Mouse (Mus musculus): Measurements from ENCODE around the gene Sema6b.
A peak's percentile ranks its signal among the peaks of the same experiment; 100 is the strongest.
"Not testable (repeated sequence)": the region's sequence is repeated elsewhere in the genome, so short reads cannot be mapped to it uniquely, and the experiment has no call there.

Gene Sema6b

DNA sequence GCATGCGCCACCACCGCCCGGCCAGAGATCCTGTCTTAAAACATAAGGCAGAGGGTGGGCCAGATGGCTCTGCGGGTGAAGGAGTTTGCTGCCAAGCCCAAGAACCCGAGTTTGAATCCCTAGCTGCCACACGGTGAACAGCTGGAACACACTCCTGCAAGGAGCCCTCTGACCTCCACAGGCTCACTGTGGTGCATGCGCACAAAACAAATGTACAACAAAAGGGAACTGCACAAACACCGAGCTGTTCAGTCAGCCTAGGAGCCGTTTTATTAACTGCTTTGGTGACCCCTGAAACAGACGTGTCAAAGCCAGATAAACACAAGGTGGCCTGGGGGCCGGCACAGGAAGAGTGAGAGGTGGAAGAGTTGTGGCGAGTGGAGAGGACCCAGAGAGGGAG lies 20.7 kb downstream of the Sema6b start:
- no peak for DNase-seq (ENCODE audit: low read depth, low spot score)

DNA sequence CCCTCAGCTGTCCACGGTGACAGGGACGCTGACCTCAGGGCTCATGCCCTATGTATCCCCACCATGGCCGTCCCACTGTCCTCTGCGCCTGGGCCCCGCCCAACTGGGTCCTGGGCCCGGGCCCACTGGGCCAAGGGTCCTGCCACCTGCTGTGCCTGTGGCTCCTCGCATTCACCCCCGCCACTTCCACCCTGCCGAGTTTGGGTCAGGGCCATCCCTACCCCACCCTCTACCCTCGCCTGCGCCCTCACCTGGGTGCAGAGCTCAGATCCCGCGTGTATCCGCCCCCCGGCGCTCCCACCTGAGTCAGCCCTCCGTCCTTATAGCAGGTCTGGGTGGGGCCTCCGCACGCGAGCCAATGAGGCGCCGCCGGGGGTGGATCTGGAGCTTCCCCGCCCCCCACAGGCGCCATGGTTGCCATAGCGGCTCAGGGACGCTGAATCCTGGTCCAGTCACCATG lies 22.9 kb downstream of the Sema6b start, which contains the start of gene Plin5:
Gene Plin5, minus strand, starts transcription at position 346 of the 460 bp plus-strand sequence.
- no peak for DNase-seq (ENCODE audit: low read depth, low spot score)

DNA sequence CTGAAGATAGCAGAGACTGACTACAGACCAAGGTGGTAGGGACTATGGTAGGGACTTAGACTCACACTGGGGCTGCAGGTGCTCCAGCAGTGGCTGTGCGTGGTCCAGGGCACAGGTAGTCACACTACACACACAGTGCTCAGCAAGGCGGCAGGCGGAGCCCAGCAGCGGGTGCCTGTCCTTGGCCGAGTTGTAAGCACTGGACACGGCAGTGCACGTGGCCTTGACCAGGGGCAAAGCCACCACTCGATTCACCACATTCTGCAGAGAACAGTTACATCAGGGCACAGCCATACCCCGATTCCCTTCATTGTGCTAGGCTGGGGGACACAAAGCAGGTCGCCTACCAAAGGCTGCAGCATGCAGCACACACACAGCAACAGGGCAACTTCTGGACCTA lies 23.9 kb downstream of the Sema6b start:
- no peak for DNase-seq (ENCODE audit: low read depth, low spot score)

DNA sequence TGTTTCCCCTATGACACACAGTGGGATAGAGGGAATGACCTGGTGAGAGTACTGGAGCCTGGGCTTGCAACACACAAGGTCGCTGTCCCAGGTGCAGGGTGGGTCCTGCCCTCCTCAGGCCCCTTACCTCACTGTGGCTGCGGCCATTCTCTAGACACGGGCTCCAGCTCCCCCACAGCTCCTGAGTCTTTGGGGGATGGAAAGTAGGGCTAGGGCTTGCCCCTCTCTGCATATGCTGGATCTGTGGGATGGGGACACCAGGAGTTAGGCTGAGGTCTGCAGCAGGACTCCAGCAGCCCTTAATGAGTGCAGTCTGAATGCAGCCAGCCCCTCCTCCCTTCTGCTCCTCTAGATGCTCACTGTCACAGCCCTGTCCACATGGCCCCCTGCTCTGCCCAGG lies 27.4 kb downstream of the Sema6b start:
- no peak for DNase-seq (ENCODE audit: low read depth, low spot score)

DNA sequence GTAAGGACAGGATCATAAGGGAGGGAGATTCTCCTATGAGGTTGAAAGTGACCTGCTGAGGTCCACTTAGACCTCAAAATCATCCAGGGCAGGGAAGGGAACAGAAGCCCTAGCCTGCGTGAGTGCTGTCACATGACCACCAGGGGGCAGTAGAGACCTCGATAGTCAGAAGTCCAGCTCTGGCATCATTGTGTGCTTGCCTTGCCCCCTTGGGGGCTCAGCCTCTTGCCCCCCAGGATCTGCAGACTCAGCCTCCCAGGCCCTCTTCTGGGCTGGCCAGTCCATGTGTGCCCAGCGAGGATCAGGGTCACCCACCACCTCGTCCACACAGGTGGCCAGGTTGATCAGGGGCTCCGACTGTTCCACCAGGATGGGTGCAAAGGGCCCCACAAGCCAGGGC lies 28.3 kb downstream of the Sema6b start:
- peak; percentile 47 for DNase-seq (ENCODE audit: low read depth, low spot score)

DNA sequence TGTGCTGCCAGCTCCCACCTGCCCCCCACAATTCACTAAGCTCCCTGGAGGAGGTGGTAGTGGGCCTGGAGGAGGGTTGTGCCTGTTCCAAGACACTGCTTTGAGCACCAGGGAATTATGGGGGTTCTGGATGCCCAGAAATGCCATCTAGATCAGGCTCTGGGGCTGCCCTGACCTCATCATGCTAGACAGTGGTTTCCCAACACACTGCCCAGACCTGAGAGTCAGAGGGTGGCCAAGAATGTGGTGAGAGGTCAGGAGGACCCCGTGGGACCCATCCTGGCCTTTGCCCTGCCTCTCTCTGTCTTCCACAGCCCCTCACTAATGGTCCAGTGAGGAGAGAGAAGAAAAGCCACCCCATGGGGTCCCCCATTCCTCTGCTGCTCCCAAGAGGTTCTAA lies 29.1 kb downstream of the Sema6b start:
- DNase-seq (ENCODE audit: low read depth, low spot score) = no peak

DNA sequence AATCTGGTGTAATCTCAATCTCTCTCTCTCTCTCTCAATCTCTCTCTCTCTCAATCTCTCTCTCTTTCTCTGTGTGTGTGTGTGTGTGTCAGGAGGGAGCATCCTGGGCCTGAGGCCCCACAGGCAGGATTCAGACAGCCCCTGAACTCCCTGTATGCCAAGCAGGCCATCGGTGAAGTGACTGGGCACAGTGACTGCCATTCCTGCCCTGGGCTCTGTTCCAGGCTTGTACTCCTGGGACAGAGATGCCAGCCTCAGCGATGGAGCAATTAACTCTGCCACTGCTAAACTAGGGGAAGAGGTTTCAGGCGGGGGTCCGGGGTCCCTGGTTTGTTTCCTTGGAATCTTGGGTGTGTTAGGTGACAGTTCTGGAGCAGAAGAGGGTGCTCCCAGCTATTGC lies 29.6 kb downstream of the Sema6b start:
- DNase-seq (ENCODE audit: low read depth, low spot score) = no peak

DNA sequence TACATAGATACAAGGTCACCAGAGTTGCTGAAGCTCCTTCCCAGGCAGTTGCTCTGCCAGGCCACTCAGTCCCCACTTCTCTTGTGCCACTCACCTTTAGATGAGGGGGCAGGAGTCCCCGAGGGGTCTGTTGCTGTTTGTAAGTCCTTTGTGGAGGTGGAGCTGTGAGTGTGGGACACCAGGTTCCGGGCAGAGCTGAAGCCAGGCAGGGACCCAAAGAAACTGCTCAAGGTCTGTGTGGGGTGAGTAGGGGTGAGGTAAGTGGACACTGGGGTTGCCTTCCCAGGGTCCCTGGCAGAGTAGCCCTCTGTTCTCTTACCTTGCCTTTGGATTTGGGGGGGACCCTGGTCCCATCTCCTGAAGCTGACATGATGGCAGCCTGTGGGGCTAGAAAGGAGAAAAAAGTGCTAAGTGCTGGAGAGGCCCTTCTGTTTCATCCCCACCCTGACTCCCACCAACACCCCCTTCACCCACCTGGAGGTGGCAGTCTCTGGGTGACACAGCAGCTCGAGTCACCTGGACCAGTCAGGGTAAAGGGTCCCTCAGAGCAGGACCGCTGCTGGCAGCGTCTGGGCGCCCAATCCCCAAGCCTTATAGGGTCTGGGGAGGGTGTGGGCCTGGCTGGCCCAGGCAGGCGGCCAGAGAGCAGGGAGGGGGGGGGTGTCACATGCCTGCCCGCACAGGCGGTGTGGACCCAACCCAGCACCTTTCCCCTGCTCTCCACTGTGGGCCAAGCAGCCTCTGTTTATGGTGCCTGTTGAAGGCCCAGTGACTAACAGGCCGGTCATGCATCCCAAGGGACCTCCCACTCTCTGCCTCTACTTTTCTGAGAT lies 30.7 kb downstream of the Sema6b start, which contains the start of gene Plin4:
Gene Plin4, minus strand, starts transcription at position 585 of the 833 bp plus-strand sequence.
- no peak for DNase-seq (ENCODE audit: low read depth, low spot score)

DNA sequence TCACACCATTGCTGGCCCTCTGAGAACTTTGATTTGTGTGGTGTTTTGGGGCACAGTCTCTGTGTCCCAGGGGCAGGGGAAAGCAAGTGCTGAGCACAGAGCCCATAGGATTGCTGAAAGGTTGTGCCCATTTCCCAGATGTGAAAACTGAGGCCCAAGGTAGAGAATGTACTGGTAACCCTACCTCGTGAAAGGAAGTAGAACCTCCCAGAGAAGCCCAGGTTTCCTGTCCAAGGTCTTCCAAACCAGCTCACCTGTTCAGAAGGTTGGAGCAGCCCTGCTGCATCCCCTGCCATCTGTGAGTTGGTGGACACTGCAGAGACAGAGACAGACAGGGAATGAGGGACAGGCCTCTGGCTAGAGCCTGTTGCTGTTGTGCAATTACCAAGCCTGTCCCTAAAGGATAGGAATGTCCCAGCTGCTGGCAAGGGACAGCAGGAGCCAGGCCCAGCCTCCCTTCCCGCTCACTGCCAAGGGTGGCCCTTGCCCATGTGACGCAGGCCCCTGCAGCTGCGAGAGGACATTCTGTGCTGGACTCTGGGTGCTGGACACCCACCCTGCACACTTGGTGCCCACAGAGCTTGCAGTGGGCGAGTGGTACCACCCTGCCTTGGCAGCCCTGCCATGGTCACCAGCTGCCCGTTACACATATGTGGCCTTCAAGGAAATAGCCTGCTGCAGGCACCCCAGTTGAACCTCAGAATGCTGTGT lies 31.7 kb downstream of the Sema6b start:
- DNase-seq (ENCODE audit: low read depth, low spot score) = no peak

DNA sequence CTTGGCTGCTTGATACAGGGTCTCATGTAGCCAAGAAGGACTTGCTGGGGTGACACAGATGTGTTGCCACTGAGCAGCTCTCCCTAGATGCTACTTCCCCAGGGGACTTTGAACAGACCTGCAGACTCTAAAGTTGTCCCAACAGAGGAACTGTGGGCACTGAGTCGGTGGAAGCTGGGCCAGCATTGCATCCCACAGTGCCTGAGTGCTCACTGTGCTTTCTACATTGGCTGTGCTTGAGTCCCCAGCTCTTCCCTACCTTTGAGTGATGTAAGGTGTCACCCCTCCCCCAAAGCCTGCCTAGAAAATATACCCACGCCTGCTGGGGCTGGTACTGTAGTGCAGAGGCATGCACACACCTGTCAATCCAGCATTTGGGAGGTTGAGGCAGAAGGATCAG lies 32.4 kb downstream of the Sema6b start:
- no peak for DNase-seq (ENCODE audit: low read depth, low spot score)

DNA sequence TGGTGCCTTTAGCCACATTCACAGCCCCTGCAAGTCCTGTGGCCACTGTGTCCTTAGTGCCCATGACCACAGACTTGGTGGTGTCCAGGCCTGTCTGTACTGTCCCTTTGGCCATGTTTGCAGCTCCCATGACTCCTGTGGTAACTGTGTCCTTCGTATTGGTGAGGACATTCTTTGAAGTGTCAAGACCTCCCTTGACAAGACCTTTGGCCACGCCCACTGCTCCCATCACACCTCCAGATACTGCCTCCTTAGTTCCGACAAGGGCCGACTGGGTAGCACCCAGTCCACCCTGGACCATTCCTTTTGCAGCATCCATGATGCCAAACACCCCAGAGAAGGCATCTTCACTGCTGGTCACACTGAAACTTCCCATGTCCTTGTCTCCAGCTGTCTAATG lies 33.2 kb downstream of the Sema6b start:
- no peak for DNase-seq (ENCODE audit: low read depth, low spot score)

DNA sequence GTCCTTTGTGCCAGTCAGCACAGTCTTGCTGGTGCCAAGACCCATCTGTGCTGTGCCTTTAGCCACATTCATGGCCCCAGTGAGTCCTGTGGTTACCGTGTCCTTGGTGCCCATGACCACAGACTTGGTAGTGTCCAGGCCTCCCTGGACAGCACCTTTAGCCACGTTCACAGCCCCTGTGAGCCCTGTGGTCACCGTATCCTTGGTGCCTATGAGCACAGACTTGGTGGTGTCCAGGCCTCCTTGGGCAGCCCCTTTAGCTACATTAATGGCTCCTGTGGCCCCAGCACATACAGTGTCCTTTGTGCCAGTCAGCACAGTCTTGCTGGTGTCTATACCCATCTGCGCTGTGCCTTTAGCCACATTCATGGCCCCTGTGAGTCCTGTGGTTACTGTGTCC lies 33.7 kb downstream of the Sema6b start:
- not testable (repeated sequence) for DNase-seq (ENCODE audit: low read depth, low spot score)

DNA sequence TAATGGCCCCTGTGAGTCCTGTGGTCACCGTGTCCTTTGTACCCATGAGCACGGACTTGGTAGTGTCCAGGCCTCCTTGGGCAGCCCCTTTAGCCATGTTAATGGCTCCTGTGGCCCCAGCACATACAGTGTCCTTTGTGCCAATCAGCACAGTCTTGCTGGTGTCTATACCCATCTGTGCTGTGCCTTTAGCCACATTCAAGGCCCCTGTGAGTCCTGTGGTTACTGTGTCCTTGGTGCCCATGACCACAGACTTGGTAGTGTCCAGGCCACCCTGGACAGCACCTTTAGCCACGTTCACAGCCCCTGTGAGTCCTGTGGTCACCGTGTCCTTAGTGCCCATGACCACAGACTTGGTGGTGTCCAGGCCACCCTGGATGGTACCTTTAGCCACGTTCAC lies 35.3 kb downstream of the Sema6b start:
- DNase-seq (ENCODE audit: low read depth, low spot score) = not testable (repeated sequence)

DNA sequence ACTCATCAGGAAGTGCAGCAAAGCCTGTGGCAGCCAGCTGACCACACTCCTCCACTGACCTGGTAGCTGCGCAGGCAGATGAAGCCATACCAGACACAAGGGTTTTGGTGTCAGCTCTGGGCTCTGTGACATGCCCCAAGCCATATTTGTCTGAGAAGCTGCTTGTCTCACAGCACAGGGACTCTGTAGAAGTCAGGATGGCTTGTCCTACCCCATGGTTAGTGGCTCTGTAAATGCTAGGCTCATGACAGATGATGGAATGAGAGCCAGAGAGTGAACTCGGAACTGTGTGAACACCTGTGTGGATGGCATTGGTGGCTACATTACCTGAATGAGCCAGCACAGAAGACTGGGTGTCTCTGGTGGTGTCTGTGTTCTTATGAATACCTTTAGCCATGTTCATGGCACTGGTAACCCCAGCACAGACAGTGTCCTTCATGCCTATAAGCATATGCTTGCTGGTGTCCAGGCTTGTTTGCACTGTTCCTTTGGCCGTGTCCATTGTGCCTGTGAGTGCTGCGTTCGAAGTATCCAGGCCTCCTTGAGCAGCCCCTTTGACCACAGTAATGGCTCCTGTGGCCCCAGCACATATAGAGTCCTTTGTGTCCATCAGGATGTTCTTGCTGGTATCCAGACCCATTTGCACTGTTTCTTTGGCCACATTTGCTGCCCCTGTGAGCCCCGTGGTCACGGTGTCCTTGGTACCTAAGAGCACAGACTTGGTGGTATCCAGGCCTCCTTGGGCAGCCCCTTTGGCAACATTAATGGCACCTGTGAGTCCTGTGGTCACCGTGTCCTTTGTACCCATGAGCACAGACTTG lies 36.5 kb downstream of the Sema6b start:
- no peak for DNase-seq (ENCODE audit: low read depth, low spot score)

DNA sequence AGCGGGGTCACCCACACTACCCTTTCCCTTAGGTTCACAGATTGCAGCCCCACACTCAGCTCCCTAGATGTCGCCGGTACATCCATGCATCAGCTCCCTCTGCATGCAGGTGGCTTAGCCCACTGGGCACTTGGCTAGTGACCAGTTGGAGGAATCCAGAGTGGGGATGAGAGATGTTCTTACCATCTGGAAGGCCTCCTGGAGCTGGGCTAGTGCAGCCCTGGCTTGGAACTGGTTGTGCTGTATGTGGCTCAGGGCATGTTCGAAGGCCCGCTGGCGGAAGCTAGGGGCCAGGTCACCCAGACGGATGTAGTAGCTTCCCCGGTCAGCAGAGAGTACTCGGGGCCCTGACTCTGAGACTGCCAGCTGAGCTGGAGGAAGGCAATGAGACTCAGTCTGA lies 37.2 kb downstream of the Sema6b start:
- no peak for DNase-seq (ENCODE audit: low read depth, low spot score)

DNA sequence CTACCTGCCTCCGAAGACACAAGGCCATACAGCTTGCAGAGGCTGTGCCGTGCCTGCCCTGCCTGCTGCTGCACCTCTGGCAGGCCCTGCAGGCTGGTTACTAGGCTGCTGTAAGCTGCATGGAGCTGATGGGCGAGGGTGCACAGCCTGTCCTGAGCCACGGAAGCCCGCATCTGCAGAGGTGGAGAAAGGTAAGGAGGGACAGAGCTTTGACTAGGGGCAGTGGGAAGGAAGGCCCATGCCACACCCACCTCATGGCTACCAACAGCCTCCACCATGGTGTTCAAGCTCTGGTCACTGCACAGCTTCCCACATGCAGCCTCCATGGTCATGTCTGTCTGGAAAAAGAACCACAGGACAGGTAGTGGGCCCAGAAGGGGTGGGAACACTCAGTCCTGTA lies 38.0 kb downstream of the Sema6b start:
- DNase-seq (ENCODE audit: low read depth, low spot score) = no peak

DNA sequence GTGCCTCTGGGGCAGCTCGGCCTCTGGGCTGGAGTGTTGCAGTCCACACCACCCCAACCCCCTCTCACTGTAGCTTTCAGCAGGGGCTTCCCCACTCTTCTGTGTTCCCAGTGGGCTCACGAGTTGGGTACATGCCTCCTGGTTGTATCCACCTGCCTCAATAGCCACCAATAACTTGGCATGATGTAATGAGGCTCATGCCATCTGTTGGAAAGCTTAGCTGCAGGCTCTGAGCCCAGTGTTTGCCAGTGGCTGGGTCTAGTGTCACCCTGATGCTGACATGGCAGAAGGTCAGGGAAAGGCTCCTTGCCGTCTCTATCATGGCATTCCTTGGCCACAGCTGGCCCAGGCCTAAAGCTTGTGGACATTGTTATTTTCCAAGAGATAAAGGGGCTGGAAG lies 39.3 kb downstream of the Sema6b start:
- no peak for DNase-seq (ENCODE audit: low read depth, low spot score)

DNA sequence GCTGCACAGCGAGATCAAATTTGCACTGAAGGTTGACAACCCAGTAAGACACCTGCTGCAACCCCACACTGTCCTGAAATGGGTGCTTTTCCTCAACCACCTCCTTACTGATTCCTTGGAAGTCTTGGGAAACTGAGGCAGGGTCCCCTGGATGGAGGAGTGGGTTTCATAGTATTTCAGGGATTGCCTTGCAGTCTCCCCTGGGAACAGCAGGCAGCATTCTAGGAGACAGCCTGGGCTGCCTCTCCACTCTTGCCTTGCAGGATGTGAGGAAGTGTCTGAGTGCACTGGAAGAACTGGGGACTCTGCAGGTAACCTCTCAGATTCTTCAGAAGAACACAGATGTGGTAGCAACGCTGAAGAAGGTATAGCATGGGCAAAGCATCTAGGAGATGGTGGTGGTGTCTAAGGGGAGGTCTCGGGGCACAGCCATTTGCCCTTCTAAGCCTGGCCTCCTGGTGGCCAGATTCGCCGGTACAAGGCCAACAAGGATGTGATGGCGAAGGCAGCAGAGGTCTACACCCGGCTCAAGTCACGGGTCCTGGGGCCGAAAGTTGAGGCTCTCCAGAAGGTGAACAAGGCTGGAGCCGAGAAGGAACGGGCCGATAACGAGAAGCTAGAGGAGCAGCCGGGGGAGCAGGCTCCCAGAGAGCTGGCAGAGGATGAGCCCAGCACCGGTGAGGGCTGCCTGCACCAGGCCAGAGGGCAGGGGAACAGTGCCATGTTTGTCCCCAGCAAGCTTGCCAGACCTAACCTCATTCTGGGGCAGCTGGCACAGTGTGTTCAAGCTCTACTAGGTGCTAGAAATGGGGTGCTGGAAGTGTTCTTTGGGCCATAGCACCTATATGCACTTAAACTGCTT lies 41.2 kb downstream of the Sema6b start:
- DNase-seq (ENCODE audit: low read depth, low spot score) = no peak

DNA sequence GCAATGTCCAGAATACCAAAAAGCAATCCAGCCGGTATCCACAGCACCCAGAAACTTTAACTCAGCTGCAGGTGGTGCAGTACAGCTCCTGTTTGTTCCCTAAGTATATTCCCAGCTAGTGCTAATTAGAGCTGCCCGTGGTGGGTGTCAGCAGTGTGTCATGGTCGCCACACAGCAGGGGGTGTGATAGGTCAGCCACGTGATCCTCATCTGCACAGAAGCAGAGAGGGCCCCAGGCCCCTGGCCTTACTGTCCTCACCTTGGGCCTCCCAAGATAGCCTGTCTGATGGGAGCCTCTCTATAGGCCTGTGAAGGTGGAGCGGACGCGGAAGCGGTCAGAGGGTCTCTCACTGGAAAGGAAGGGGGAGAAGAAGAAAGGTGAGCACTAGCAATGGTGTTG lies 42.0 kb downstream of the Sema6b start:
- DNase-seq (ENCODE audit: low read depth, low spot score) = no peak

DNA sequence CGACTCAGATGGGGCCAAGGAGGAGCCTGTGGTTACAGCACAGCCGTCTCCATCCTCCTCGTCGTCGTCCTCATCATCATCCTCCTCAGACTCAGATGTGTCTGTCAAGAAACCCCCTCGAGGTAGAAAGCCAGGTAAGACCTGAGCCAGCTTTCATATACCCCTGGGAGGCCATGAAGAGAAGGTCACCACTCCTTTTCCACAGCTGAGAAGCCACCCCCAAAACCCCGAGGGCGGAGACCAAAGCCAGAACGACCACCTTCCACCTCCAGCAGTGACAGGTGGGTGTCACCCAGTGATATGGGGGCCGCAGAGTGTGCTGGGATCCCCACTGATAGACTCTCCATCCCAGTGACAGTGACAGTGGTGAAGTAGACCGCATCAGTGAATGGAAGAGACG lies 43.3 kb downstream of the Sema6b start:
- no peak for DNase-seq (ENCODE audit: low read depth, low spot score)

DNA sequence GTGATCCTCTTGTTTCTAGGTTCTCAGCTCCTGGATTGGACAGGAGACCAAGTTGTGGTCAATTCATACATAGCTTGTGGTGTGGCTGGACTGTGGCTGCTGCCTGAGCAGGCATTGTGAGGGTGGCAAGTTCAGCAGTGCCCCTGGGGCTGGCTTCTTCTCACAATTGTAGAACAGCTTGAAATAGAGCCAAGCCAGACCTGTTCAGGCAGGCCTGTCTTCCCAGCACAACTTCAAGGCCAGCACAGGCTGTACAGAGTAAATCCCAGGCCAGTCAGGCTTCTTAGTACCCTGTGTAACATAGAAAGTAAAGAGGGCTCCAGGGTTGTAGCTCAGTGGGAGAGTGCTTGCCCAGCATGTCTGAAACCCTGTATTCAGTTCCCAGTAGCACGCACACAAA lies 47.3 kb downstream of the Sema6b start:
- no peak for DNase-seq (ENCODE audit: low read depth, low spot score)
